Mouse (Mus musculus): ENCODE results near the gene Fkrp. TPM values are rescaled to one million over a fixed set of nuclear protein-coding genes. Genes with fewer than 3 reads are reported as not detected.

Gene Fkrp
- total RNA-seq (2022) = 10 to 100 TPM; 49.6 to 68.2 (median 56.9) TPM

GRCm38 (mm10) chr7:16816475-16817122 lies at the start of gene Fkrp:
Gene Fkrp, minus strand, starts transcription at chr7:16816732.
- peak in 1 of 2 experiments; percentile 33 for DNase-seq (ENCODE audit: low spot score in 2 of 2)

GRCm38 (mm10) chr7:16859902-16860651 lies 43.5 kb upstream of the Fkrp start:
- no peak for DNase-seq (ENCODE audit: low spot score in 2 of 2)

GRCm38 (mm10) chr7:16858336-16858735 lies 41.8 kb upstream of the Fkrp start:
- no peak for DNase-seq (ENCODE audit: low spot score in 2 of 2)

- no peak for DNase-seq (ENCODE audit: low spot score in 2 of 2)
Observed at GRCm38 (mm10) chr7:16853302-16853831, 36.8 kb upstream of the Fkrp start.

GRCm38 (mm10) chr7:16851636-16852035 lies 35.1 kb upstream of the Fkrp start:
- no peak for DNase-seq (ENCODE audit: low spot score in 2 of 2)

- peak in 1 of 2 experiments; percentile 71 for DNase-seq (ENCODE audit: low spot score in 2 of 2)
Observed at GRCm38 (mm10) chr7:16848579-16848978, 32.0 kb upstream of the Fkrp start.

GRCm38 (mm10) chr7:16847507-16847906 lies 31.0 kb upstream of the Fkrp start:
- no peak for DNase-seq (ENCODE audit: low spot score in 2 of 2)

- DNase-seq (ENCODE audit: low spot score in 2 of 2) = no peak
Observed at GRCm38 (mm10) chr7:16846775-16847174, 30.2 kb upstream of the Fkrp start.

GRCm38 (mm10) chr7:16845820-16846167 lies 29.3 kb upstream of the Fkrp start:
- DNase-seq (ENCODE audit: low spot score in 2 of 2) = no peak

- DNase-seq (ENCODE audit: low spot score in 2 of 2) = no peak
Observed at GRCm38 (mm10) chr7:16845072-16845819, 28.7 kb upstream of the Fkrp start.

- no peak for DNase-seq (ENCODE audit: low spot score in 2 of 2)
Observed at GRCm38 (mm10) chr7:16844696-16845071, 28.2 kb upstream of the Fkrp start.

GRCm38 (mm10) chr7:16843441-16844171 lies 27.1 kb upstream of the Fkrp start:
- DNase-seq (ENCODE audit: low spot score in 2 of 2) = no peak

GRCm38 (mm10) chr7:16842645-16843063 lies 26.1 kb upstream of the Fkrp start, which contains the start of gene Prkd2:
Gene Prkd2, plus strand, starts transcription at chr7:16842902.
- peak; percentile 77 to 85 for DNase-seq (ENCODE audit: low spot score in 2 of 2)

- DNase-seq (ENCODE audit: low spot score in 2 of 2) = no peak
Observed at GRCm38 (mm10) chr7:16841561-16842560, 25.3 kb upstream of the Fkrp start.

GRCm38 (mm10) chr7:16841078-16841477 lies 24.5 kb upstream of the Fkrp start:
- DNase-seq (ENCODE audit: low spot score in 2 of 2) = no peak

- DNase-seq (ENCODE audit: low spot score in 2 of 2) = no peak
Observed at GRCm38 (mm10) chr7:16840109-16840491, 23.6 kb upstream of the Fkrp start.

GRCm38 (mm10) chr7:16839427-16840108 lies 23.0 kb upstream of the Fkrp start:
- DNase-seq (ENCODE audit: low spot score in 2 of 2) = no peak

GRCm38 (mm10) chr7:16838804-16839426 lies 22.4 kb upstream of the Fkrp start:
- DNase-seq (ENCODE audit: low spot score in 2 of 2) = no peak
